Mouse (Mus musculus): ENCODE data around the gene Rrbp1.

Gene Rrbp1

GRCm38 (mm10) chr2:144011080-144011551, at the start of gene Rrbp1:
Gene Rrbp1, minus strand, starts transcription at chr2:144011263.
- peak; percentile 93 for DNase-seq (ENCODE audit: low read depth)

GRCm38 (mm10) chr2:144057735-144058134, 46.7 kb upstream of the Rrbp1 start:
- no peak for DNase-seq (ENCODE audit: low read depth)

- DNase-seq (ENCODE audit: low read depth): no peak
These were observed 41.5 kb upstream of the Rrbp1 start for GRCm38 (mm10) chr2:144052410-144053065.

- DNase-seq (ENCODE audit: low read depth): no peak
These were observed 39.8 kb upstream of the Rrbp1 start for GRCm38 (mm10) chr2:144050861-144051260.

GRCm38 (mm10) chr2:144050146-144050680, 39.1 kb upstream of the Rrbp1 start:
- no peak for DNase-seq (ENCODE audit: low read depth)

- no peak for DNase-seq (ENCODE audit: low read depth)
These were observed 35.9 kb upstream of the Rrbp1 start for GRCm38 (mm10) chr2:144046916-144047315.

GRCm38 (mm10) chr2:144045756-144046560, 34.9 kb upstream of the Rrbp1 start:
- no peak for DNase-seq (ENCODE audit: low read depth)

- DNase-seq (ENCODE audit: low read depth): no peak
These were observed 33.7 kb upstream of the Rrbp1 start for GRCm38 (mm10) chr2:144044726-144045125.

GRCm38 (mm10) chr2:144032664-144033063, 21.6 kb upstream of the Rrbp1 start, which contains the start of gene Banf2:
Gene Banf2, plus strand, starts transcription at chr2:144033059.
- no peak for DNase-seq (ENCODE audit: low read depth)

- DNase-seq (ENCODE audit: low read depth): no peak
These were observed 19.7 kb upstream of the Rrbp1 start for GRCm38 (mm10) chr2:144030791-144031190.

GRCm38 (mm10) chr2:144026456-144026855, 15.4 kb upstream of the Rrbp1 start:
- DNase-seq (ENCODE audit: low read depth): no peak

- no peak for DNase-seq (ENCODE audit: low read depth)
These were observed 14.3 kb upstream of the Rrbp1 start for GRCm38 (mm10) chr2:144025361-144025760.

- no peak for DNase-seq (ENCODE audit: low read depth)
These were observed 11.4 kb upstream of the Rrbp1 start for GRCm38 (mm10) chr2:144022441-144022840.

GRCm38 (mm10) chr2:144019971-144020370, 8.9 kb upstream of the Rrbp1 start:
- DNase-seq (ENCODE audit: low read depth): no peak

GRCm38 (mm10) chr2:144015861-144016260, 4.8 kb upstream of the Rrbp1 start:
- no peak for DNase-seq (ENCODE audit: low read depth)

GRCm38 (mm10) chr2:144014481-144014880, 3.4 kb upstream of the Rrbp1 start:
- DNase-seq (ENCODE audit: low read depth): no peak

GRCm38 (mm10) chr2:144014051-144014450, 3.0 kb upstream of the Rrbp1 start:
- no peak for DNase-seq (ENCODE audit: low read depth)

- peak; percentile 55 for DNase-seq (ENCODE audit: low read depth)
These were observed 600 bp downstream of the Rrbp1 start for GRCm38 (mm10) chr2:144010282-144011044.

- DNase-seq (ENCODE audit: low read depth): peak; percentile 22
These were observed 1.3 kb downstream of the Rrbp1 start for GRCm38 (mm10) chr2:144009551-144010281.

GRCm38 (mm10) chr2:144009081-144009480, 2.0 kb downstream of the Rrbp1 start:
- no peak for DNase-seq (ENCODE audit: low read depth)

GRCm38 (mm10) chr2:144007211-144007610, 3.9 kb downstream of the Rrbp1 start:
- DNase-seq (ENCODE audit: low read depth): no peak
